Mouse (Mus musculus) retina, embryonic 14.5 days (tissue): ENCODE measurements around the gene Rasl11a.

ENCODE experiments used
- DNase-seq: peaks from one replicate; pipeline ENCODE4 v3.0.0-alpha.2; 2015; ENCODE audit warnings: low spot score

Gene Rasl11a

DNA sequence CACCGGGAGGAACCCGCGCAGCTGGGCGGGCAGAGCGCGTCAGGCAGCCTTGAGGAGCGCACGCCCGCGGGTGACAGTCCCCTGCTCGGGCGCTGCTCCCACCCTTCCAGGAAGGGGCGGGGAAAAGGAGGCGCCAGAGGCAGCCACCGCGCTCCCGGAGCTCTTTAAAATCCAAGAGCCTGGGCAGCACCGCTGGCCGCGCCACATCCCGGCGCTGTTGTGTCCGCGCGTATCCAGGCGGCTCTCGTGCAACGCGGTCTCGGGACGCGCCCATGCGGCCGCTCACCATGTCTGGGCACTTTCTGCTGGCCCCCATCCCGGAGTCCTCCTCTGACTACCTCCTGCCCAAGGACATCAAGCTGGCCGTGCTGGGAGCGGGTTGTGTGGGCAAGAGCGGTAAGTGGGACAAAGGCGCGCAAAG, at the start of gene Rasl11a:
Gene Rasl11a (plus strand): TSS at position 127 of the 421 bp plus-strand sequence.
- peak; percentile 81 for DNase-seq

DNA sequence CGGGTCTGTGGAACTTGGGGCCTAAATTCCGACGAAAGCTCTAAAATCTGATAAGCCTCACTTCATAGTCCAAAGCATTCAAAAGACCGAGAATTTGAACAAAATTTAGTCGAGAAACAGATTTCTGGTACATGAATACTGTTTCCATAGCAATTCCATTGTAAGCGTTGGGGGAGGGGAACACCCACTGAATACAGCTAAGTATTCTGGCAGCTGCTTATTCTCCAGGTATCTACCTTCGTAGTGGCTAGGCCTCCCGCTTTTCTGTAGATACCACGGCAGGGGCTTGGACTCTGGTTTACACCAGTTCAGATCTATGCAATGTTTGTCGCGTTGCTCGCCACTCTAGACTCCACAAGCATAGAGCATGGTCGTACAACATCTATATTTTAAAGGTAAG, 49.1 kb upstream of the Rasl11a start:
- DNase-seq, result no peak

DNA sequence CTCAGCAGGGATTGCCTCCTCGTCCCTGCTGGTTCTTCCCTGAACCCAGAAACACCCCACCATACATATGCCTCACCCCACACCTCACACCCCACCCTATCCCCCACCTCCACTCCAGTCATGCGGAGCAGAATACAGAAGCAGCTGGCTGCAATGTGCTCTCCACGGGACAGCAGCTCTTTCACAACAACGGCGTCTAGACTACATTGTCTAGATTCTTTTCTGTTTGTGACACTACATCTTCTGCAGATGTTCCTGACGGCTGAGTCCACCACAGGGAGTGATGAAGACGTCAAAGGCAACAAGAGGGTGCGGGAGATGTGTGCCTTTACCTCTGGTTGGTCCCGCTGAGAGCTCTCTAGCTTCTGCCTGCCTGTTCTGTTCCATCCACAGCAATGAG, 46.8 kb upstream of the Rasl11a start:
- no peak for DNase-seq

DNA sequence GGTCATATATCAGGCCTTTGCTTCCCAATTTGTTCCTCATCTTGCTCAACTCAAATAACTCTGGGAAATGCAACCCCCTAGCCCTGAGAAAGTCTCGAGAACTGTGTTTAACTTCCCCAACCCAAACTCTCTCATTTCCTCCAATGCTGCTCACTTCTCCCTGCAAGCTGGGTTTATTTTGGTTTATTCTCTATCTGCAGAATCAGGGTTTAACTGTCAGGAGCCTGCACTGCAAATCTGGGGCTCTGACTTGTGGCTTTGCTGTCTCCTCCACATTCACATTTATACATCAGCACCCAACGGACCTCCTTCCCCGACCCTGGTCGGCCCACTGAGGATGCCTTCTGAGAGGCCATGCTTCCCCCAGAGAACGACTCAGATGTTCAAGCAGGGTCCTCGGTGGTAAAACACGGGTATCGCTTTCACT, 38.9 kb upstream of the Rasl11a start:
- DNase-seq, result no peak

DNA sequence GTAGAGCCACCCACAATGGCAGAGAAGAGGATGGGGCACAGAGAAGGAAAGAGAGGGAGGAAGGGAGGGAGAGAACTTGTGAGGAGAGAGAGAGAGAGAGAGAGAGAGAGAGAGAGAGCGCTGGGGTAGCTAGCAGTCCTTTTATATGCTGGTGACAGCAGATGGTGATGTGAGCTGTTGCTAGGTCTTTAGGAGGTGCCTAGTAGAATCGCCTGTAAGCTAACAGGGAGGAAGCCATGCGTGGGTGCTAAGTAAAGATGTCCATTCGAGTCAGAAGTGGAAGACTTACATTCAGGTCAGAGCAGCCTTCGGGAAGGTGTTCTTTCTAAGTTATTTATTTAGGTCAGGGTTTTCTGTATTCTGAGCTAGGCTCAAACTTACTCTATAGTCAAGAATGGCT, 34.9 kb upstream of the Rasl11a start:
- no peak for DNase-seq

DNA sequence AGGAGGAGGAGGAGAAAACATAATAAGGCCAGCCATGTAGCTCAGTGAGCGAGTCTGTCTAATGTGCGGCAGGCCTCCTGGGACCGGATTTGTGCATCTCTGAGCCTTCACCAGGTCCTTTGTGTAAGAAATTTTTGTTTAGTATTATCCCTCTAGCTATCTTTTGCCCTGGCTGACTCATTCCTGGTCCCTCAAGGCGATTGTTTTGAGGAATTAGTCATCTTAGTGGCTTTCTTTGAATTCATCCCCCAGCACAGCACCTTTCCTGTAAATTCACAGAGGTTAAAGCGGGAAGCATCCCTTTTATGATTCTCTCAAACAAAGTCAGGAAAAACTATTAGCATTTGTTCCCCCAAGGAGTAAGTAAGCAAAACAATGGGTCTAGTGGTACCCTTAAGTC, 32.0 kb upstream of the Rasl11a start:
- no peak for DNase-seq

DNA sequence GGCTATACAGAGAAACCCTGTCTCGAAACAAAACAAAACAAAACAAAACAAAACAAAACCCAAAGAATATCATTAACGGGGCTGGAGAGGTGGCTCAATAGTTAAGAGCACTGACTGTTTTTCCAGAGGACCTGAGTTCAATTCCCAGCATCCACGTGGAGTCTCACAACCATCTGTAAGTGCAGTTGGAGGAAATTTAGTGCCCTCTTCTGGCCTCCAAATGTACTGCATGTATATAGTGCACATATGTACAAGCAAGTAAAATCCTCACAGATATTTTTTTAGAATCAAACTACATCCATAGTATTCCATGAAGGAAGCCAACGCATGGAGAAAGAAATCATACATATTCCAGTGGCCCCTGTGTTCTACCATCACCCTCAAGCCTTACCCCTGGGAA, 31.4 kb upstream of the Rasl11a start:
- DNase-seq, result no peak

DNA sequence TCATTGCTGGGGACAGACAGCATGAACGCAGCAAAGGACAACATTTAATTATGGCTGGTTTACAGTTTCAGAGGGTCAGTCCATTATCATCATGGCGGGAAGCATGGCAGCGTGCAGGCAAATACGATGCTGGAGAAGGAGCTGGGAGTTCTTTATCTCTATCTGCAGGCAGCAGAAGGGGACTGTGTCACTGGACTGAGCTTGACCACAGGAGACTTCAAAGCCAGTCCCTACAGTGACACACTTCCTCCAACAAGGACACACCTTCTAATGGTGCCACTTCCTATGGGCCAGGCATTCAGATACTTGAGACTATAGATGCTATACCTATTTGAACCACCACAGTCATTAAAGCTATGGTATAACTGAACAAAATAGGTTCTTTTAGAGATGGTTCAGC, 29.5 kb upstream of the Rasl11a start:
- DNase-seq, result no peak

DNA sequence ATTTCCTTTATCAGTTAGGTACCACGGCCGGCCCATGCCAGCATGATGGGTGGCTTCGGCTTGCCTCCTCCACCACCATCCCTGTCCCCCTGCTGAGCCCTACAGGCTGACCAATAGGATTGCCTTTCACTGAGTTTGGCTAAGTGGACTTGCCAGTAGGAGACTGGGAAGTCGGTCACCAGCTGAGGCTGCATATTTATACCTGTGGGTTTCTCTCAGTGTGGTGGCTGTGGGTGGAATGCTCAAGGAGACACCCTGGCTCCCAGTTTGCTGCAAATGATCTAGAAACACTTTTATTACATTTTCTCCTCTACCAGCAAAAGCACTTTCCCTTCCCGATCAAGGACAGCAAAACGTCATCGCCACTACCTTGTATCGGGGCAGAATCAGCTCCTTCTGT, 27.3 kb upstream of the Rasl11a start:
- no peak for DNase-seq

DNA sequence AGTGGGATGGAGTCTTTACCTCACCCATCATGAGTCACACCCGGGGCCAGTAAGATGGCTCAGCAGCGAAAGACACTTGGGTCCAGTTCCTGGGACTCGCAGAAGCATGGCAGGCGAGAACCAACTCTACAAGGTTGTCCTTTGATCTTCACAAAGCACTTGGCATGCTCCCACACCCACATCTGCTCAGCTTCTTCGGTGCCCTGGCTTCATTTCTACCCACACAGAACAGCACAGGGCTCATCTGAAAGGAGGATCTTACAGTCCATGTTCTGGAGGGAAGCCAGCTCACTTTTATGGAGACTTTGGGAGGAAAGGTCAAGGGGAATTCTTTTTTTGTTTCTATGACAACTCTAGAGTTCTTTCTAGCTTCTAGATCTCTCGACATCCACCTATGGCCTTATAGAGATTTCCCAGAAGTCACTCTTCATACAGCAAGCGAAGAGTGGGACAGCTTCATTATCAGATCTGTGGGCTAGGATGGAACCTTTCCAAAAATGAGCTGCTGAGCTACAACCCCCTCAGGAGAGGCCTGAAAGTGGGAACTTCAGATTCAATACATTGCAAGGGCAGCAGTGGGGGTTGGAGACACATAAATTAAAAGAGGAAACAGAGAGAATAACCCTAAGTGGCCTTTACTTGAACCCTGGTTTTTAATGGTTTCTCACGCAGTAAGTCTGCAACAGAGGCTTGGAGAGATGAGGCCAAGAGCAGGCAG, 25.8 kb upstream of the Rasl11a start:
- no peak for DNase-seq

DNA sequence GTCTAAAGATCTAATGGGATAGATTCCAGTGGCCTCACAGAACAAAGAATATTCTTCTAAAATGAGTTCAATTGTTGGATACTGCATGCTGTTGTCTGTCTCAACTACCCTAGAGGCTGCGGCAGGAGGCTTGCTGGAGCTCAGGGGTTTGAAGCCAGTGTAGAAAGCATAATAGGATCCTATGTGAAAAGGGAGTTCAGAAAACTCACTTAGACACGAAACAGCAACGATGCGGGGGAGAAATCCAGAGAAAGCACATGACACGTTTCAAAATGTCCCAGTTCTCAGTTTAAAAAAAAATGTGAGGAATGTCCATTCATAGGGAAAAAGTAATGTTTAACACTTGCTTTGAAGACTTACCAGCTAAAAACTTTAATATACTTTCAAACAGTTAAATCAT, 21.9 kb upstream of the Rasl11a start:
- DNase-seq, result no peak

DNA sequence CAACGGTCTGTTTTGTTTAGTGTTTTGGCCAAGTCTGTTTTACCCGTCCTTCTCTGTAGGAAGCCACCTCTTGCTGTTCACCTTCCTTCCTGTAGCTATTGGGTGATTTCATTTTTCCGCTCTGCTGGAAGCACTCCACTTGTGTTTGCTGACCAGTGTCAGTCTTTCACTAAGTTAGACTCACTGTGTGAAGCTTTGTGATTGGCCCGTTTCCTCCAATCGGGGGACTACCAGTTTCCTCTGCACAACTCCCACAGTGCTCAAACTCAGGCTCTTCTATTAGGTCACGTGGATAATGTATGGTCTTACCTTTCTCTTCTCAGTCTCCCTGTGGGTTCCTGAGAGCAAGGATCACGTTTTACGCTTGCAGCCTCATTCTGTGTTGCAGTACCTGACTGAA, 15.3 kb upstream of the Rasl11a start:
- no peak for DNase-seq

DNA sequence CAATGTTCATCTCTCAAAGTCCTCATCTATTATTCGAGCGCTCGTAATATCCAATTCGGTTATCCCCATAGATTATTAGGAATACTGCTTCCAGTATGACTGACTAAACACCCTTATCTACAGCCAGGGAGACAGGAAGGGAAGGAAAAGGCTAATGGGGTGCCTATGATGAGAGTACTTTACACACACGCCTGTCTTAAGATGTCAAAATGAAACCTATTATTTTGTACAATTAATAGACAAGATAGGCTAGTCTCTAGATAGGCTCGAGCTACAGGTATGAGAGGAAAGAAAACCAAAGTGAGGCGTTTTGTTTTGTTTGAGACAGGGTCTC, 12.5 kb upstream of the Rasl11a start:
- DNase-seq, result no peak

DNA sequence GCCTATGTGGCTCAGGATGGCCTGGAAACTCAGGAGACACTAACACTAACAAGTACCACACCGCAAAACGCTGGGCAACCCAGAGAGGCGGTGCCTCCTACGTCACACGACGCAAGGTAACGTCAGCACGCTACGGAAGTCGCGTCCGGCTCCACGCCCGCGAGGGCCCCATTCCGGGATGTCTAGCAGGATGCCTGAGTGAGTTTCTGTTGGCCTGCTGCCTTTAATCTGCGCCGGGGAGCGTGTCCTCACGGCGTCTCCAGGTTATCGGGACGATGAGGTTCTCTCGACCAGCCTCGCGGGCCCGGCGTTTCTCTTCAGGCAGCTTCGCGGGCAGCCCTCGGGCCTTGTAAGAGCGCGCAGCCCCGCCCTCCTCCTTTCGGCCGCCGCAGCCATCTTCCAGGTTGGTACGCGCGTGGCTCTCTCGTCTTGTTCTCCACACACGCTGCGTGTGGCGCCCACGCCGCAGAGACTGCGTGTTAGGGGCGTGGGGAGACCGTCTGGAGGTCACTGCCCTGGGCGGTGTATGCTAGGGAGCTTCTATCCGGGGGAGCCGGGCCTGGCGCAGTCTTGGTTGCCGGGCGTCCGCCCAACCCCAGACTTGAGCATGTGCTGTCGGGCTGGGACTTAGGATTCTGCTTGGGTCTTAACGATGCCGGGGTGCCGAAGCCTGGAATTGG, 12.0 kb upstream of the Rasl11a start, which contains the start of gene Rpl21:
Gene Rpl21 (plus strand): TSS at position 122 of the 680 bp plus-strand sequence.
- DNase-seq, result peak; percentile 90

DNA sequence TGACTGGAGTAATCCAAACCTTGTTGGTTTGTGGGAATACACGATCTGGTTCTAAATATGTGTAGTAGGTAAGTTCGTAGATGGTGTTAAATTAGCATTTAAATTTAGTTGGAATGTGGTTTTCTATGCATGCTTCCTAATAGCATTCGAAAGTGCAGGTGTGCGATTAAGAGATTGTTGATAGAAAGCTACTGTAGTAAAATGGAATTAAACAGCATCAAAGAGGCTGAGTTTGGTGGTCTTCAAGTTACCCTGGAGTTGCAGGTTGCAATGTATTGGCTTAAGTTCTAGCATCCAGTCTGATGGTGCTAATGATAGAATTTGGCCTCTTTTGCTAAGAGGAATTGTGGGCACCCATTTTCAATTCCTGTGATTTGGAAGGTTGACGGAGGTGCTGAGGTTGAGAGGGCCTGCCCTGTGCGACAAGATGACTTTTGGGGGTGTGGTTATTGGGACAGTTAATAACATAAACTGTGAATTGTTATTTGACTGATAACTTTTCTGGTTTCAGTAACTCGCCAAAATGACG, 11.1 kb upstream of the Rasl11a start:
- no peak for DNase-seq

DNA sequence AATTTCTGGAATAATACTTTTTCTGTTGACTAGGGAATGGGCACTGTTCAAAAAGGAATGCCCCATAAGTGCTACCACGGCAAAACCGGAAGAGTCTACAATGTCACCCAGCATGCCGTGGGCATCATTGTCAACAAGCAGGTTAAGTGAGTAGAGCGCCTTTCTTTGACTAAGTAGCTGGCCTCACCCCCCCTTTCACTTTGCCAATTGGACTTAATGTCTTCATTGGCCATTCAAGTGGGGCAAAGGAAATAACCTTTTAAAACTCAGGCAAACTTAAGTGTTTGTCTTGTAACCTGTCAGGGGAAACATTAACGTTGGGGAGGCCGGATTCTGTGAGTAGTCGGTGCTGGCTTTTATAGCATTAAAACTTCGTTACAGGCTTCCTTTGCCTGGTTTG, 9.9 kb upstream of the Rasl11a start:
- no peak for DNase-seq

DNA sequence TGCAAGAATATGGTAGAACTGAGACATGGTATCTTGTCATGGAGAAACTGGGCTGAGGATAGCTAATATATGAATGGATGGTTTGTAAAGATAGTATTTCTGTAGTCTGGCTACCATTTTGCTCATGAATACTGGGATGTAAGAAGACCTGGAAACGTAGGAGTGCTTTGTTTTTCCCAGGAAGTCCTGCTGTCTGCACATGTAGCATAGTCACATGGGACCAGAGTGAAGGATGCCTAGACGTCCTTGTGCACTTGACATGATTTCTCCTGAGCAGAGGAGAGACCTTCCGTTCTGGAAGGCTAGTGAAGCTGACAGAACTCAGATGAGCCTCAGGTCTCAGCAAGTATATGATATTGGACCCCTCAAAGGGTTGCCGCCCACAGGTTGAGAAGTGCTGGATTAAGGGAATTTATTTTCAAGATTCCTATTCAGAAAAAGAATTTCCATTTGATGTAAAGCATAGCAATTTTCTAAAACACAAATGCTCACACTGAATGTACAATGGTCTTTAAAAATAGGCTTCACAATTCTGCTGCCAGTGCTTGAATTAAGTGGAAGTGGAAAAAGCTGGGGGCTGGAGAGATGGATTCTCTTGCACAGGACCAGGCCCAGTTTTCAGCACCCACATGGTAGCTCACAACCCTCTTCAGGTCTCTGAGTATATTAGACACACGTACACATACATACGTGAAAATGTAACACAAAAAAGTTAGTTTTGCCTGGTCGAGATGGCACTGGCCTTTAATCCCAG, 6.7 kb upstream of the Rasl11a start:
- DNase-seq, result no peak

DNA sequence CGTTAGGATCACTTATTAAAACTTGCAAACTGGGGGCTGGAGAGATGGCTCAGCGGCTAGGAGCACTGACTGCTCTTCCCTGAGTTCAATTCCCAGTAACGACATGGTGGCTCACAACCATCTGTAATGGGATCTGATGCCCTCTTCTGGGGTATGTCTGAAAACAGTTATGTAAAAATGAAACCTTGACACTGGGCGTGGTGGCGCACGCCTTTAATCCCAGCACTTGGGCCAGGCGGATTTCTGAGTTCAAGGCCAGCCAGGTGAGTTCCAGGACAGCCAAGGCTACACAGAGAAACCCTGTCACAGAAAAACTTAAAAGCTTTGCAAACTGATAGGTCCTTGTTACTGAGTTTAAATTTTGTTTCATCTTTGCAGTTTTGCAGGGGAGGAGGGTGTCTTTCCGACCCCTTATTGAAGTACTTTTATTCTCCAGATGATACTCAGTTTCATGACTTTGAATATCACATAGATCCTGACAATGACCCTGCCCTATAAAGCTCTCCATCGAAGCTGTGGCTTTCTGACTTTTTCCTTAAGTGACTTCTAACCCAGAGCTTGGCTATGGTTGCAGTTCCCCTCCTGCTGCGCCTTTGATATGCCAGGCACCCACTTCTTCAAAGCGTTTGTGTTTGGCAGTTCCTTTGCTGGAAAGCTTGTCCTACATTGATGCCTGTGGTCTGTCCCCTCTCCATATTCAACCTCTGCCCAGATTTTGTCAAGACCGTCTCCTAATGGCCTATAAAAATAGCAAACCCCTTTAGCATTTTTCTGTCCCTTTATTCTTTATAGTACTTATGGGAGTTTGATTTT, 5.8 kb upstream of the Rasl11a start:
- DNase-seq, result no peak

DNA sequence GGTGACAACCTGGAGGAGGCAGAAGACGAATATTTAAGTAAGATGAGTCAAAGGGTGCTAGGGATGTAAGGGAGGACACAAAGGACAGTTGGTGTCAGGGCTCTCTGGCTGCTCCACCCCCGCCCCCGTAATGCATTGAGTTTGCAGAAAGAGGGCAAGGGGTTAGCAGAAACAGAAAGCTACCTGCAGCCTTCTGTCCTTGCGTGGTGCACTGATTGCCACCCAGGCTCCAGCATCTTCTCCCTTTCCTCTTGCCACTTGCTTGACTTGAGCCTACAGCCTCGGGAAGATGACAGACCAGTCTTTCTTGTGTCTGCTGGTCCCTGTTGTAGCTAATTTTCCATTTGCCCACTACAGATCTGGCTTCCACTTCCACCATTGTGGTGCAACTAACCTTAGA, 5.1 kb upstream of the Rasl11a start:
- no peak for DNase-seq

DNA sequence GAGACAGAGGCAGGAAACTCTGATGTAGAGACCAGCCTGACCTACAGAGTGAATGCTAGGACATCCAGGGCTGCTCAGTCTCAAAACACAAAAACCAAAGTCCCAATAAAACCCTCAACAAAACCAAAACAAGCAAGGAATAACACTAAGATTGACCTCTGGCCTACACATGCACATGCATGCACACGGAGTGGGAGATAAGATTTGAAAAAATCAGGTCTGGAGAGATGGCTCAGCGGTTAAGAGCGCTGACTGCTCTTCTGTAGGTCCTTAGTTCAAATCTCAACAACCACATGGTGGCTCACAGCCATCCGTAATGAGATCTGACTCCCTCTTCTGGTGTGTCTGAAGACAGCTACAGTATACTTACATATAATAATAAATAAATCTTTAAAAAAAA, 4.4 kb upstream of the Rasl11a start:
- DNase-seq, result no peak

DNA sequence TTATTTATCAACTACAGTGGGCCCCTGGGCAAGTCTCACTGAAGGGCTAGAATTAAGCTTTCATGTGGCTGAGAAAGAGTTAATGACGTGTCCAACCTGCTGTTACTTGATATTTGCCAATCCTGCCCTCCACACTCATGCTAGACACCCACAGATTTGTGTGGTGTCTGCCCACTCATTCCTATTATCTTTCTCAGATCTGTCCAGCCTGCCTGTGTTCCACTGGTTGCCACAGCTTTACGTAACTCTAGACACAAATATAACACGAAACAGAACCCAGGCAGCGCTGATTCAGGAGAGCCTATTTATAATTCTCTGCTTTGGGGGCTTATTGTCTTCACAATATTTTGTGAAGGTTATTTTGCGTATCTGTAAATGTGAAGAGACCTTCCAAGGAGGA, 3.6 kb upstream of the Rasl11a start:
- no peak for DNase-seq

DNA sequence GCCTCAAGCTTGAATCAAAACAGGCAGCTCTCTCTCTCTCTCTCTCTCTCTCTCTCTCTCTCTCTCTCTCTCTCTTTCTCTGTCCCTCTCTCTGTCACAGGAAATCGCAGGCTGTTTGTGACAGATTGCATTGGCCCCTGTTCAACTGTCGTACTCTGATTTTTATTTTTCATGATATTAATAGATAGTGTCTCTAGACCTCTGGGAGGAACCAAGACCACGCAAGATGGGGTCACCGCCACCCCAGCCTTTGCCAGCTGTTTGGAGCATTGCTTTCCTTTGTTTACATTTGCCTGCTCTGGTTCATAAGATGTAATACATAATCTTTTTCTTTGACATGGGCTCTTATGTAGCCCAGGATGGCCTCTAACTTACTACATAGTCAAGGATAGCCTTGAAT, 2.9 kb upstream of the Rasl11a start:
- no peak for DNase-seq
